Mouse (Mus musculus) urinary bladder, postnatal 14 days (tissue): ENCODE measurements around the gene Igsf9b.

ENCODE experiments used
- DNase-seq: peaks from one replicate; pipeline ENCODE4 v3.0.0; 2021; ENCODE audit warnings: low spot score

The Igsf9b gene

GRCm38 (mm10) chr9:27331538-27331937 lies 32.5 kb downstream of the Igsf9b start:
- DNase-seq: no peak

GRCm38 (mm10) chr9:27334895-27335294 lies 35.9 kb downstream of the Igsf9b start:
- no peak for DNase-seq

GRCm38 (mm10) chr9:27336962-27337636 lies 38.1 kb downstream of the Igsf9b start:
- no peak for DNase-seq

- DNase-seq: no peak
Measured at GRCm38 (mm10) chr9:27339168-27339567, 40.2 kb downstream of the Igsf9b start.

DNA sequence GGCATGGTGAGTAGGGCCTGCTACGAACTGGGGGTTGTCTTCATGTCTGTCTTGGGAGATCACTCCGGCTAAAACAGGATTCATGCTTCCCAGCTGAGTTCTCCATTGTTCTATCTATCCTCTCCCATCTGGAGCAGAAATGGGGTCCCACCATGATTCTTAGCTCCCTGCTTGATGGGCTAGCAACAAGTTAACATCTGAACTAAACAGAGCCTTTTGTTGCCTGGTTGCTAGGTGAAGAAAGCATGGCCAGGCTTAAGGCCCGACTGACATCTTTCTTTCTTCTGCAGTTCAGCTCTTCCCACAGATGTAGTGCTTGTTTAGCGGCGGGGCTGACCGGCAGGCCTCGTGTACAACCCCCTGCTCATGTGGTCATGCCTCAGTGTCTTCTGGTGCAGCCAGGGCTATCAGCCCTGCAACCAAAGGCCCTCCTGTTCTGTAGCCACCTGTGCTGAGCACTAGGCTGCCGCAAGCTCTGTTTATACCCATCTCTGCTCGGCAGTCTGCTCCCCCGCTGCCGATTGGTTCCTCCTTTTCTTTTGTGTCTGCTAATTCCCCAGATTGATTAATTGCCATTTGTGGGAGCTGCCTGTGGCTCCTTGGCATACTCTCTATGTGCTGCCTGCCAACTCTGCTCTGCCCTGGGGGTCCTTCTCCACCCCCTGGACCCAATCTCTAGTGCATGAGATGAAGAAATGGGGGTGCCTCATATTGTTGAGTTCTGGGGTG lies 47.7 kb downstream of the Igsf9b start:
- DNase-seq: no peak

GRCm38 (mm10) chr9:27353082-27353481 lies 54.1 kb downstream of the Igsf9b start:
- DNase-seq: no peak

- DNase-seq: no peak
Measured at GRCm38 (mm10) chr9:27357893-27358292, 58.9 kb downstream of the Igsf9b start.

DNA sequence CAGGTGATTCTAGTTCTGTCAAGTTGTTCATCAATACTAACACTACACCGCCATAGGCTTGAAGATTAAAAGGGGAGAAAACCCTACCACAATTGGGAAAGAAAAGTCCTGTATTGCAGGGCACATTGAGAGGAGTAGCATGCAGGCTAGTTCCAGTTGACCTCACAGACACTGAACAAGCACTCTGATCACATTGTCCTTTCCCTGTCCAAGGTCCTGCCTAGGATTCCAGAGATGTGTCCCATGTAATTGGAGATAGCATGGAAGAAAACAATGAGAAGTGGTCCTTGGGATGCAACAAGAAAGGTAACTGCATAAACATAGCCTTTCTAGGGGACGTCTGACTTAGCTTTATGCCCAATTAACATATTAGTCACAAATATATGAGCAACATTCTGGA lies 68.2 kb downstream of the Igsf9b start:
- no peak for DNase-seq

DNA sequence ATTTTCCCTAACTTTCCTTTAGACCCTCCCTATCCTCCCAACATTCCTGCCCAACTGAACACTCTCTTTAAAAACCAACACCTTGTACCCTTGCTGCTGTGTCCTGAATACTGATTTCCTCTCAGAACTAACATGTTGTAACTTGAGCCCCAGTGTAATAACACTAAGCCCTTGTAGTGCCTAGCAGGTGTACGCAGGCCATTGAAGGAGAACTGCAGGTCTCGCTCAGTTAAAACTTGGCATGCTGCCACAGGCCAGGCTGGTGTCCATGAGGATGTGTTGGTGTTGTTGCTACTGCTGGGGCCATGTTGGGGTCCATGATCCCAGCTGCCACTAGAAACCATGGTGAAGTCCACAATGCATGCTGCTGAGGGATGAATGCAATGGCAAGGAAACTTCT lies 70.1 kb downstream of the Igsf9b start:
- DNase-seq: no peak

DNA sequence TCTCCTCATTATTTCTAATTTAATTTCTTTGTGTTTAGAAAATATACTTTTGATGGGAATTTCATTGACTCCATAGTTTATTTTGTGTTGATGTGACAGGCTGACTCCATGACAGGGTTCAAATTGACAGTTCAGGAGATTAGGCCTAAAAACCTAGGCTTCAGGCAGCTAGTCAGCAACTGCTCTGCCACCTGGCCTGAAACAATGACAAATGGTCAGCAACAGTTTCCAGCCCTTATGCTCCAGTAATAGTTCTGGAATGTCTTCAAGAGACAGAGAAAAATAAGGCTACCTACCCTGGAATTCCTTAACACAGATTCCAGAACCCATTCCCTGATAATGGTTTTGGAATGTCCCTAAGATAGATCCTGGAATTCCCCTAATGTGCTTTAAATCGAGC lies 76.7 kb downstream of the Igsf9b start:
- no peak for DNase-seq

DNA sequence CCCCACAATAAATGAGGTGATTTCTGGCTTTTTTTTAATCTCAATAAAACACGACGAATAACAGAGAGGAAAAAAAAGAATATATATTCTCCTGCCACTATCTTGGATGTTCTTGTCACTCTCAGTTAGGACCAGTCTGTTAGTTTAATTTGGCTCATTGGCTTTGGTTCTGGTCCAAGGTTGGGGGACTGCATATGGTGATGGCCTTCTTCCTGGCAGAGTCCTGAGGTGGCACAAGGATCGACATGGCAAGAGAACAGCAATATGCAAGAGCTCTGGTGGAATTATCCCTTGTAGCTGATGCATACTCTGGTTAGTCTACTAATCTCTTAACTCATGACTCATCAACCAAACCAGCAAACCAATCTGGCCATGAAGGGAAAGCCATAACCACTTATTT lies 87.9 kb downstream of the Igsf9b start:
- DNase-seq: no peak

GRCm38 (mm10) chr9:27396500-27396899 lies 97.5 kb downstream of the Igsf9b start, which contains the start of gene Spata19:
Gene Spata19, plus strand, starts transcription at chr9:27396800.
- DNase-seq: no peak

- no peak for DNase-seq
Measured at GRCm38 (mm10) chr9:27401169-27401568, 102.2 kb downstream of the Igsf9b start.
